Mouse (Mus musculus): Measurements from ENCODE around the gene Lrp10.

Gene Lrp10

GRCm38 (mm10) chr14:54433941-54434531 lies 29.9 kb upstream of the Lrp10 start:
- DNase-seq (ENCODE audit: low read depth, low spot score), result no peak

- DNase-seq (ENCODE audit: low read depth, low spot score), result no peak
Measured at GRCm38 (mm10) chr14:54435194-54435918, 28.6 kb upstream of the Lrp10 start.

- no peak for DNase-seq (ENCODE audit: low read depth, low spot score)
Measured at GRCm38 (mm10) chr14:54439155-54439554, 24.8 kb upstream of the Lrp10 start.

GRCm38 (mm10) chr14:54439610-54440009 lies 24.3 kb upstream of the Lrp10 start:
- no peak for DNase-seq (ENCODE audit: low read depth, low spot score)

- no peak for DNase-seq (ENCODE audit: low read depth, low spot score)
Measured at GRCm38 (mm10) chr14:54440538-54440937, 23.4 kb upstream of the Lrp10 start.

- no peak for DNase-seq (ENCODE audit: low read depth, low spot score)
Measured at GRCm38 (mm10) chr14:54441365-54441764, 22.6 kb upstream of the Lrp10 start.

GRCm38 (mm10) chr14:54442548-54442947 lies 21.4 kb upstream of the Lrp10 start:
- no peak for DNase-seq (ENCODE audit: low read depth, low spot score)

- DNase-seq (ENCODE audit: low read depth, low spot score), result no peak
Measured at GRCm38 (mm10) chr14:54443196-54443595, 20.7 kb upstream of the Lrp10 start.

- no peak for DNase-seq (ENCODE audit: low read depth, low spot score)
Measured at GRCm38 (mm10) chr14:54443712-54444618, 20.0 kb upstream of the Lrp10 start.

GRCm38 (mm10) chr14:54445476-54445875 lies 18.5 kb upstream of the Lrp10 start:
- no peak for DNase-seq (ENCODE audit: low read depth, low spot score)

GRCm38 (mm10) chr14:54453566-54453965 lies 10.4 kb upstream of the Lrp10 start:
- no peak for DNase-seq (ENCODE audit: low read depth, low spot score)

- no peak for DNase-seq (ENCODE audit: low read depth, low spot score)
Measured at GRCm38 (mm10) chr14:54454669-54455528, 9.0 kb upstream of the Lrp10 start.

GRCm38 (mm10) chr14:54457907-54458569 lies 5.9 kb upstream of the Lrp10 start:
- no peak for DNase-seq (ENCODE audit: low read depth, low spot score)

GRCm38 (mm10) chr14:54462146-54462545 lies 1.8 kb upstream of the Lrp10 start:
- no peak for DNase-seq (ENCODE audit: low read depth, low spot score)

- no peak for DNase-seq (ENCODE audit: low read depth, low spot score)
Measured at GRCm38 (mm10) chr14:54463108-54463958, 604 bp upstream of the Lrp10 start.

- DNase-seq (ENCODE audit: low read depth, low spot score), result no peak
Measured at GRCm38 (mm10) chr14:54464293-54465005, 512 bp downstream of the Lrp10 start.

GRCm38 (mm10) chr14:54471467-54471866 lies 7.5 kb downstream of the Lrp10 start:
- no peak for DNase-seq (ENCODE audit: low read depth, low spot score)

- no peak for DNase-seq (ENCODE audit: low read depth, low spot score)
Measured at GRCm38 (mm10) chr14:54472671-54473070, 8.7 kb downstream of the Lrp10 start.

GRCm38 (mm10) chr14:54474744-54475143 lies 10.8 kb downstream of the Lrp10 start:
- no peak for DNase-seq (ENCODE audit: low read depth, low spot score)
